Mouse (Mus musculus) heart, postnatal 0 days (tissue): Measurements from ENCODE around the gene Bfsp2. TPM values are rescaled to one million over a fixed set of nuclear protein-coding genes. Genes with fewer than 3 reads are reported as not detected.

Experiments used
- ATAC-seq: fragments of 200-750 bp; cut with Nextera tagmentation; 2 replicates; pipeline ENCODE4 v1.8.0; 2017; ENCODE audit warnings: low read depth, moderate number of reproducible peaks, moderate library complexity; ENCODE audit not compliant: insufficient read depth
- DNase-seq: peaks from one replicate; pipeline ENCODE4 v3.0.0-alpha.2; 2016; ENCODE audit warnings: low spot score
- H3K27ac ChIP-seq: fragments of 300-500 bp; sonication (generic); 2 replicates; pipeline ENCODE4 v1.5.1; 2014; ENCODE audit warnings: low read depth, mild to moderate bottlenecking
- H3K27me3 ChIP-seq: fragments of 300-500 bp; sonication (generic); 2 replicates; pipeline ENCODE4 v1.6.1; 2014; ENCODE audit warnings: low read length, mixed read lengths; ENCODE audit not compliant: control insufficient read depth, insufficient read depth
- H3K36me3 ChIP-seq: fragments of 300-500 bp; sonication (generic); replicated peaks from 2 replicates; pipeline ENCODE4 v1.6.1; 2014; ENCODE audit warnings: low read length, mixed read lengths; ENCODE audit not compliant: control insufficient read depth, insufficient read depth
- H3K4me1 ChIP-seq: fragments of 300-500 bp; sonication (generic); 2 replicates; pipeline ENCODE4 v1.6.1; 2014; ENCODE audit warnings: antibody characterized with exemption; ENCODE audit not compliant: control insufficient read depth, insufficient read depth
- H3K4me2 ChIP-seq: fragments of 300-500 bp; sonication (generic); 2 replicates; pipeline ENCODE4 v1.6.1; 2014; ENCODE audit warnings: low read depth, mild to moderate bottlenecking, low read length, moderate library complexity
- H3K4me3 ChIP-seq: fragments of 300-500 bp; sonication (generic); 2 replicates; pipeline ENCODE4 v1.5.1; 2014; ENCODE audit warnings: low read depth, low read length
- H3K9ac ChIP-seq: fragments of 300-500 bp; sonication (generic); replicated peaks from 2 replicates; pipeline ENCODE4 v1.6.1; 2014; ENCODE audit warnings: low read depth, low read length, mixed read lengths
- H3K9me3 ChIP-seq: fragments of 300-500 bp; sonication (generic); replicated peaks from 2 replicates; pipeline ENCODE4 v1.6.1; 2016; ENCODE audit warnings: low read length; ENCODE audit not compliant: control insufficient read depth
- CTCF ChIP-seq: IDR thresholded peaks from 2 replicates; pipeline ENCODE4 v1.5.1; 2016; ENCODE audit warnings: antibody characterized with exemption, control low read depth, low read depth
- EP300 ChIP-seq: IDR thresholded peaks from 2 replicates; pipeline ENCODE4 v1.6.1; 2016; ENCODE audit warnings: antibody characterized with exemption, low read depth
- WGBS: fragments of 180-500 bp; shearing (Covaris S2); extraction: QIAGEN DNeasy Blood & Tissue Kit; methylation state at CpG from one replicate; pipeline ENCODE4 v1.1.7; 2014; 5-methylcytosine and 5-hydroxymethylcytosine counted together
- polyA plus RNA-seq: library from polyadenylated mRNA; unstranded; fragments of >200 nt; fragmentation: Nextera tagmentation; extraction: Ambion mirVana; gene quantifications from 2 replicates; pipeline ENCODE4 v1.2.1, GENCODE M21; 2015
- total RNA-seq: library from RNA; depleted of rRNA; stranded (reverse); fragments of >200 nt; gene quantifications from 2 replicates; pipeline ENCODE4 v1.2.3, GENCODE M21; 2014; ENCODE audit warnings: low replicate concordance

The Bfsp2 gene
- total and polyA plus RNA-seq, 2 experiments from 2014 or later = 2.3 TPM; not detected in 1

- Histone ChIP-seq H3K4me3 (no peak overlapping the region), H3K27ac (peak overlapping the region; percentile 26), H3K36me3 (no peaks in the 10 kb centered on the region), H3K4me1 (peaks cover 46% of the 10 kb centered on the region), H3K27me3 (no peaks in the 10 kb centered on the region), H3K9me3 (no peaks in the 10 kb centered on the region), H3K9ac (no peak overlapping the region), H3K4me2 (no peak overlapping the region)
- 52% methylated on average over 13 of the region's 13 CpGs for WGBS
- DNase-seq = no peak
- ATAC-seq = peak; percentile 30; the same call in 1 of the 2 replicates
- TF ChIP-seq CTCF = no peak
- TF ChIP-seq EP300 = no peak
Measured at GRCm38 (mm10) chr9:103430431-103431220, 49.6 kb downstream of the Bfsp2 start.

GRCm38 (mm10) chr9:103426425-103426824, 53.8 kb downstream of the Bfsp2 start:
- ATAC-seq (no peak), DNase-seq (no peak)
- Histone ChIP-seq H3K4me3 (peak overlapping the region; percentile 16; the same call in 1 of the 2 replicates), H3K9ac (no peak overlapping the region), H3K9me3 (no peaks in the 10 kb centered on the region), H3K27ac (no peak overlapping the region), H3K36me3 (no peaks in the 10 kb centered on the region), H3K27me3 (no peaks in the 10 kb centered on the region), H3K4me2 (peak overlapping the region; percentile 1; the same call in 1 of the 2 replicates), H3K4me1 (peaks cover 17% of the 10 kb centered on the region)
- TF ChIP-seq CTCF (no peak), EP300 (no peak)
- 75% methylated on average over 11 of the region's 11 CpGs for WGBS

GRCm38 (mm10) chr9:103424869-103425268, 55.4 kb downstream of the Bfsp2 start:
- WGBS = 60% methylated on average over 11 of the region's 11 CpGs
- no peak for TF ChIP-seq CTCF
- no peak for TF ChIP-seq EP300
- H3K27me3 ChIP-seq = no peaks in the 10 kb centered on the region
- peaks cover 5% of the 10 kb centered on the region; the same call in 1 of the 2 replicates for H3K4me1 ChIP-seq
- no peak for ATAC-seq
- DNase-seq = no peak
- H3K4me3 ChIP-seq = no peak overlapping the region; the same call in 1 of the 2 replicates
- no peaks in the 10 kb centered on the region for H3K36me3 ChIP-seq
- H3K4me2 ChIP-seq = peak overlapping the region; percentile 26; the same call in 1 of the 2 replicates
- no peak overlapping the region for H3K9ac ChIP-seq
- no peak overlapping the region; the same call in 1 of the 2 replicates for H3K27ac ChIP-seq
- no peaks in the 10 kb centered on the region for H3K9me3 ChIP-seq

GRCm38 (mm10) chr9:103423951-103424350, 56.3 kb downstream of the Bfsp2 start:
- Histone ChIP-seq H3K4me2 (no peak overlapping the region), H3K27ac (no peak overlapping the region), H3K27me3 (no peaks in the 10 kb centered on the region), H3K9ac (no peak overlapping the region), H3K4me1 (no peaks in the 10 kb centered on the region), H3K36me3 (no peaks in the 10 kb centered on the region), H3K9me3 (no peaks in the 10 kb centered on the region), H3K4me3 (no peak overlapping the region; the same call in 1 of the 2 replicates)
- ATAC-seq = no peak
- WGBS = 67% methylated on average over 8 of the region's 8 CpGs
- DNase-seq = no peak
- no peak for TF ChIP-seq CTCF
- no peak for TF ChIP-seq EP300

- no peak overlapping the region for H3K9ac ChIP-seq
- no peak for ATAC-seq
- peak overlapping the region; percentile 16; the same call in 1 of the 2 replicates for H3K4me2 ChIP-seq
- no peaks in the 10 kb centered on the region for H3K36me3 ChIP-seq
- H3K4me1 ChIP-seq = no peaks in the 10 kb centered on the region
- H3K9me3 ChIP-seq = no peaks in the 10 kb centered on the region
- no peak for DNase-seq
- no peak overlapping the region; the same call in 1 of the 2 replicates for H3K4me3 ChIP-seq
- whole genome bisulfite sequencing = 69% methylated on average over 7 of the region's 7 CpGs
- H3K27me3 ChIP-seq = no peaks in the 10 kb centered on the region
- no peak overlapping the region; the same call in 1 of the 2 replicates for H3K27ac ChIP-seq
- TF ChIP-seq EP300 = no peak
- TF ChIP-seq CTCF = no peak
Measured at GRCm38 (mm10) chr9:103423384-103423783, 56.8 kb downstream of the Bfsp2 start.
